Mouse (Mus musculus): ENCODE results near the gene Ep400.

DNA sequence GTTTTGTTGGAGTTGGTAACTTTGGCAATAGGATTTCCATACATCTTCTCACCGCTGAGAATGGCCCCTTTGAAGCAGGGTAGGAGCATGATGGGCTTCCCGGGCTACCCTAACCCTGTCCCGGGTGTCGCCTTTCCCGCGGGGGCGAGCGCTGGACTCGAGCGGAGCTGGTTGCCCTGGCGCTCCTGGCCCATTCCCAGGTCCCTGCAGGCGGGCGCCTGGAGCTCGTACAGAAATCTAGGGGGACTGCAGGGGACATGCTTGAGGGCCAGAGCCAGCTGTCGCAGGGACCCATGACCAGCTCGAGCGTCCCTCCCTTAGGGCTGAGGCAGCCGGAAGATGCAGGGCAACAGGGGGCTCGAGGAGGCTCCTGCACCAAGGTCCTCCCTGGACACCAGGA is 142.4 kb downstream of the Ep400 start:
- no peak for TF ChIP-seq CTCF (IDR thresholded peaks at IDR 0.05; ENCODE audit: borderline replicate concordance, extremely low read depth, insufficient read depth, insufficient read length)
- TF ChIP-seq POLR2A (IDR thresholded peaks at IDR 0.05; ENCODE audit: borderline replicate concordance, extremely low read depth, insufficient read depth, insufficient read length, poor library complexity, severe bottlenecking): no peak

All from brain, embryonic 14.5 days (tissue).